Mouse (Mus musculus) midbrain, embryonic 12.5 days (tissue): ENCODE measurements at regions not wholly inside any gene's neighbourhood (a gene's known extent, or its start where the extent isn't known, plus 50 kb on each side); places are given as distances from the start of the nearest gene placed in this dataset.
A peak's percentile ranks its signal among the peaks of the same experiment; 100 is the strongest.

Experiments
- ATAC-seq: fragments of 200-750 bp; cut with Nextera tagmentation; 2 replicates; pipeline ENCODE4 v1.8.0; 2017; ENCODE audit warnings: low read depth, moderate TSS enrichment, moderate library complexity; ENCODE audit not compliant: low FRiP score
- H3K27ac ChIP-seq: fragments of 300-500 bp; sonication (generic); replicated peaks from 2 replicates; pipeline ENCODE4 v1.5.1; 2016; ENCODE audit warnings: mild to moderate bottlenecking
- H3K27me3 ChIP-seq: fragments of 300-500 bp; sonication (generic); 2 replicates; pipeline ENCODE4 v1.6.1; 2016; ENCODE audit warnings: mild to moderate bottlenecking
- H3K36me3 ChIP-seq: fragments of 300-500 bp; sonication (generic); 2 replicates; pipeline ENCODE4 v1.6.1; 2016
- H3K4me1 ChIP-seq: fragments of 300-500 bp; sonication (generic); 2 replicates; pipeline ENCODE4 v1.6.1; 2016
- H3K4me2 ChIP-seq: fragments of 300-500 bp; sonication (generic); replicated peaks from 2 replicates; pipeline ENCODE4 v1.6.1; 2016; ENCODE audit warnings: mild to moderate bottlenecking, moderate library complexity
- H3K4me3 ChIP-seq: fragments of 300-500 bp; sonication (generic); 2 replicates; pipeline ENCODE4 v1.5.1; 2016; ENCODE audit warnings: mild to moderate bottlenecking
- H3K9ac ChIP-seq: fragments of 300-500 bp; sonication (generic); replicated peaks from 2 replicates; pipeline ENCODE4 v1.6.1; 2016; ENCODE audit warnings: mild to moderate bottlenecking, moderate library complexity
- H3K9me3 ChIP-seq: fragments of 300-500 bp; sonication (generic); 2 replicates; pipeline ENCODE4 v1.6.1; 2016; ENCODE audit warnings: mild to moderate bottlenecking
- WGBS: fragments of 180-500 bp; shearing (Covaris S2); methylation state at CpG from one replicate; pipeline ENCODE4 v1.1.7; 2016; 5-methylcytosine and 5-hydroxymethylcytosine counted together

DNA sequence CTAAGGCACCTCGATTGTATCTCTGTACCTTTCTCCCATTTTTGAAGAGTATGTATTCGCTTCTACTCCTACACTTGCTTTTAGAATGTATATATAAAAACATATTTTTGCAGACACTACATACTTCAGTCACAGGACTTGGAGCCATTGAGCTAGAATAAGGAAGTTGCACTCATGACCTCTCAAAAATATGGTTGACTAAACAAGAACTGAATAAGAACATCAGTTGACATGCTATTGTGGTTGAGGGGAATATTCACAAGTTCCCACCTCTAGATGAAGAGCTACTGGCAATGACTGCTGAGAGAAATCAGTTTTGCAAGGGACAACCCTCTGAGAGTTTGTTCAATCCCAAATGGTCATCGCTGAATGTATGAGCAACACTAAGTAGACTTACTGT, 1198.0 kb upstream of the Zeb2 start:
- Histone ChIP-seq H3K9me3 (no peaks in the 10 kb centered on the region), H3K9ac (no peak overlapping the region), H3K4me1 (no peaks in the 10 kb centered on the region), H3K27me3 (no peaks in the 10 kb centered on the region), H3K4me2 (no peak overlapping the region), H3K4me3 (no peak overlapping the region), H3K36me3 (no peaks in the 10 kb centered on the region), H3K27ac (no peak overlapping the region)
- WGBS = 96% methylated on average over 3 of the region's 3 CpGs
- ATAC-seq = no peak

DNA sequence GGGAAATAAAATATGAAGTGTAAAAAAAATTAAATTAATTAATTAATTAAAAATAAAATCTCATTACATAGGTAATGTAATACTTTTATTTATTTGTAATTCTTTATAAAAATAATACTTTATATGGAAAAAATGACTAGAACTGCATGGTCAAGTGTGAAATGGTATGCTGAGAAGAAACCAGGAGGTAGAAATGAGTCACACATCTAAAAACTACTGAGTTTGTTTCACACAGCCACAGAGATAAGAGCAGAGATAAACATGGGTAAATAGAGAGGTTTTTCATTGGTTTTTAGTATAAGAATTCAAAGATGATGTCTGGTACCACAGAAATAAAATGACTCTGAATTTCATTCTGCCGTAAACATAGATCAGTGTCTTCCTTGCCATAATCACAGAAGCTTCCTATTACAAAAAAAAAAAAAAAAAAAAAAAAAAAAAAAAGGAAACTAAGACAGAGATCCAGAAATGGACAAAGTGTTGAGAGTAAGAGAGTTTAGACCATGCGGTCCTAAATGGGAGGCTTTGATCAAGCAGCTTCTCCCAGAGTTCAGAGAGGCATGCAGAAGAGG, 1190.5 kb upstream of the Zeb2 start:
- no peak overlapping the region for H3K4me2 ChIP-seq
- H3K36me3 ChIP-seq = no peaks in the 10 kb centered on the region
- WGBS = 97% methylated on average over 2 of the region's 2 CpGs
- no peaks in the 10 kb centered on the region for H3K9me3 ChIP-seq
- no peak overlapping the region for H3K4me3 ChIP-seq
- H3K27me3 ChIP-seq = no peaks in the 10 kb centered on the region
- ATAC-seq = no peak
- H3K9ac ChIP-seq = no peak overlapping the region
- no peaks in the 10 kb centered on the region for H3K4me1 ChIP-seq
- no peak overlapping the region for H3K27ac ChIP-seq

DNA sequence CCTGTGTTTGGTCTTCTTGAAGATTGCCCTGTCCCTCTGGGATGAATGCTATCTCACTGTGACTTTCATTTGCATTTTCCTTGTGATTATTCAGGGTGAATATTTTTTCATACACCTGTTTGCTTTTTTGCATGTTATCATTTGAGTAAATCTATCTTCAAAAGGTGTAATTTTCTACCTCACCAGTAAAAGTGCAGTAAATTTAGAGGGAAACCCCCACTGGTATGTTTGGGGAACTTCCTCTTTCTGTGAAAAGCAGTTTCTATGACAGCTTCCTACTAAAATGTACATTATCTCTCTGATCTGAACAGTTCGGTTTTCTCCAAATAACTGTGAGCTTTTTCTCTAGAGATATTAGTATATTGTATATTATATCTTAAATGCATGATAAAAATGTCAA, 1185.4 kb upstream of the Zeb2 start:
- H3K9ac ChIP-seq = no peak overlapping the region
- no peak overlapping the region for H3K4me3 ChIP-seq
- H3K27me3 ChIP-seq = no peaks in the 10 kb centered on the region
- 74% methylated on average over 1 of the region's 1 CpGs for WGBS
- no peaks in the 10 kb centered on the region for H3K36me3 ChIP-seq
- no peak overlapping the region for H3K27ac ChIP-seq
- H3K9me3 ChIP-seq = no peaks in the 10 kb centered on the region
- no peak for ATAC-seq
- H3K4me1 ChIP-seq = no peaks in the 10 kb centered on the region
- no peak overlapping the region for H3K4me2 ChIP-seq

DNA sequence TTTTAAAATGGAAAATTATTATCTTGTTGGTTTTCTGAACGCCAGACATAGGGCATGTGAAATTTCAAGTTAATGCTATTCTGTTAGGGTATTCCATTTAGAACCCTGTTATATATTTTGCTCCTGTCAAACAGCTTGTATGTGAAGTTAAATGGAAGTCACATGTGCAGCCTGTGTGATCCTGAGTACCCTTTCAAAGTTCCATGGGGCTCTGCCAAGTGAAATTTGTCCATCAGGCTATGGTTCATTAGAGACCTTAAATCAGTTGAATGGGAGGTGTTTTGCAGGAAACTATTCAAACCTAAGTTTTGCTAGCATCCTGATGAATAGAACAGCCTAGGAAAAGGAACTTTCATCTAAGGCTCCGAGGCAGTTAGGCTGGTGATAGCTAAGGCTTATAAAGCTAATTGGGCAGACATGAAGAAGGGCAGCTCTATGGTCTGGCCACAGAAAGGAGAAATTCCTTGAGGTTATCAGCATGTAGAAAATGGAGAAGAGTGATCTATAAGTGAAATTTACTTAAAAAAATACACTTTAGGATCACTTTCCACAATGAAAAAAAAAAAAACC, 1180.2 kb upstream of the Zeb2 start:
- Histone ChIP-seq H3K4me2 (no peak overlapping the region), H3K27ac (no peak overlapping the region), H3K4me3 (no peak overlapping the region), H3K4me1 (no peaks in the 10 kb centered on the region), H3K9ac (no peak overlapping the region), H3K36me3 (no peaks in the 10 kb centered on the region), H3K9me3 (no peaks in the 10 kb centered on the region), H3K27me3 (no peaks in the 10 kb centered on the region)
- peak; percentile 52; the same call in 1 of the 2 replicates for ATAC-seq
- WGBS = 44% methylated on average over 2 of the region's 2 CpGs

DNA sequence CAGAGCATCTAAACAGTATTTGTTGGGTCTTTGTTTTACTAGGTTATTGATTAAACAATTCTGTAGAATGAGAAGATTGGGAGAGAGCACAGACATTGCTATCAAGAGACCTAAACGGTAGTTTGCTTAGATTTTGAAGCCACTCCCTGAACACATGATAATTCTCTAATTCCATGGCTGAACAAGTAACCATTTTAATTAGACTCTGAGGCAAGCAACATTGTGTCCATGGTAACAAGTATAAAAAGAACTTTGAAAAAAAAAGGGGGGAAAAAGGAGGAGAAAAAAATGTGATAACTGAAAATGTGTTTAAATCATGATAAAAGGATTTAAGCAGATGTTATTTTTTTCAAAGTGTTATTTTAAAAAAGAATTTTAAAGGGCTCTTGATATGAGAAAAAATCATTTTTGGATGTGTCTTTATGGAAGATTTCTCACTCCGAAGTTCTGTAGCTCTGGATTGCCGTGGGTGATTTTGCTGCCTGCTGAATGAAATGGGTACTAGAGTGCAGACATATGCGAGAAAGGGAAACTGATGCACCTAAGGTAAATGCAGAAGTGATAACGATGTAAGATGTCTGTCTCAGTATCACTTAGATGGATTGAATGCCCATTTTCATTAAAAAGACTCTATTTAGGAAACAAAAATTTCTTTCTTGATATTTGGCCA, 1166.9 kb upstream of the Zeb2 start:
- ATAC-seq = no peak
- Histone ChIP-seq H3K4me1 (no peaks in the 10 kb centered on the region), H3K4me2 (no peak overlapping the region), H3K4me3 (no peak overlapping the region), H3K27ac (no peak overlapping the region), H3K36me3 (no peaks in the 10 kb centered on the region), H3K9me3 (no peaks in the 10 kb centered on the region), H3K9ac (no peak overlapping the region), H3K27me3 (no peaks in the 10 kb centered on the region)
- 82% methylated on average over 5 of the region's 5 CpGs for WGBS

DNA sequence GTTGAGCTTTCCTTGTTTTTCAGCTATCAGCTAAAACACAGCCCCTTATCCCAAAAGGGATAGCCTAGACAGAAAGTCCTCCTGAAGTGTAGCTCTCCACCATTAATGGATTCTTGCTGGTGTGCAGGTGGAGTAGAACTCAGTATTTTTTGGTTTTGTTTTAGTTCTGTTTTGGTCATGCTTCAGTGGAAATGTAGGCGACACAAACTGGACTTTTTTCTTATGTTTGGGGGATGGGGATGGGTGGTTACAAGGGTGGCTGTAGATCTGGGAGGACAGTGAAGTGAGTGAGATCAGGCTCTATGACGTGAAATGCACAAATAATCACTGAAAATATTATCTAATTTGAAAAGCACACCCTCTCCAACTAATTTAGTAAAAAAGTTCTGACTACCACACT, 1163.6 kb upstream of the Zeb2 start:
- H3K9me3 ChIP-seq = no peaks in the 10 kb centered on the region
- no peaks in the 10 kb centered on the region for H3K36me3 ChIP-seq
- no peak for ATAC-seq
- no peak overlapping the region for H3K27ac ChIP-seq
- WGBS = 76% methylated on average over 2 of the region's 2 CpGs
- no peaks in the 10 kb centered on the region for H3K4me1 ChIP-seq
- H3K9ac ChIP-seq = no peak overlapping the region
- H3K4me3 ChIP-seq = no peak overlapping the region
- H3K27me3 ChIP-seq = no peaks in the 10 kb centered on the region
- H3K4me2 ChIP-seq = no peak overlapping the region

DNA sequence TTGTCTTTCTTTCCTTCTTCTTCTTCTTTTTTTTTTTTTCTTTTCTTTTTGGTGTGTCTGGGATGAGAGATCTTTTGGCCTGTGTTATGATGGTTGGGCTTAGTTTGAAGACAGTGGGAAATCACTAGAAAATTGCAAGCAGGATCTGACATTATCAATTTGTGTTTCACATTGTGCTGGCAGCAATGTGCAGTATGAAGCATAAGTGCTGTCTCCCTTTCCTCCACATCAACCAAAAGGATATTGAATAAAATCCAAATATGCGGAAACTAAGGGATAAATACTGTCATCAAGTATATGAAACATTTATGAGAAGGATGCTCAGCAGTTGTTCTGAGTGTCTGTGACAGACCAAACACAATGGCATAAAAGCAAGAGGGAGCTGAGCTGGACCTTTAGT, 1144.4 kb upstream of the Zeb2 start:
- WGBS = 92% methylated on average over 1 of the region's 1 CpGs
- Histone ChIP-seq H3K9me3 (no peaks in the 10 kb centered on the region), H3K27me3 (no peaks in the 10 kb centered on the region), H3K4me1 (no peaks in the 10 kb centered on the region), H3K27ac (no peak overlapping the region), H3K36me3 (no peaks in the 10 kb centered on the region), H3K4me2 (no peak overlapping the region), H3K9ac (no peak overlapping the region), H3K4me3 (no peak overlapping the region)
- ATAC-seq = no peak

DNA sequence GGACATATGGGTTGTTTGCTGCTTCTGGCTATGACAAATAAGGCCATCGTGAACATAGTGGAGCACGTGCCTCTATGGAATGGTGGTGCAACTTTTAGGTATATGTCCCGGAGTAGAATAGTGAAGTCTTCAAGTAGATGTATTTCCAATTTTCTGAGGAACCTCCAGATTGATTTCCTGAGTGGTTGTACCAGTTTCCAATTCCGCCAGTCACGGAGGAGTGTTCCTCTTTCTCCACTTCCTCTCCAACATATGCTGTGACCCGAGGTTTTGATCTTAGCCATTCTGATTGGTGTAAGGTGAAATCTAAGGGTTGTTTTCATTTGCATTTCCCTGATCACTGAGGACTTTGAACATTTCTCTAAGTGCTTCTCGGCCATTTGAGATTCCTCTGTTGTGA, 1134.4 kb upstream of the Zeb2 start:
- no peak overlapping the region for H3K4me2 ChIP-seq
- H3K36me3 ChIP-seq = no peaks in the 10 kb centered on the region
- 90% methylated on average over 7 of the region's 7 CpGs for WGBS
- no peaks in the 10 kb centered on the region for H3K27me3 ChIP-seq
- no peaks in the 10 kb centered on the region for H3K9me3 ChIP-seq
- H3K4me3 ChIP-seq = no peak overlapping the region
- no peak for ATAC-seq
- no peaks in the 10 kb centered on the region for H3K4me1 ChIP-seq
- no peak overlapping the region for H3K27ac ChIP-seq
- H3K9ac ChIP-seq = no peak overlapping the region

DNA sequence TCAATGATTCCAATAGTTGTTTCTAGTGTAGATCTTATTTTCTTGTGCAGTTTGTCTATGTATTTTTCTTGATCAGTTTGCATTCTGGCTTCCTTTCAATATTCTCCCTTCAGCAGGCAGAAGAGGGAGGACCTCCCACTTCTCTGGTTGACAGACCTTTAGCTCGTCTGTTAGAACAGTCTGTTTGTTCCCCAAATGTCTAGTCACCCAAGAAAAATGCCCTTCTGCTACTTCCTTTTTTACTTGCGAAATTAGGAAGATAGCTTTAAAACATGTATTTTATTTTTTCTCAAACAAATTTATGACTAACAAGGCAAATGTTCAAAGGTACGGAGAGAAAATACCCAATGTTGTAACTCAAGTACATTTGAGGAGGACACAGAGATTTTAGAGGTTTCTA, 1128.5 kb upstream of the Zeb2 start:
- no peak overlapping the region for H3K4me2 ChIP-seq
- H3K9me3 ChIP-seq = no peaks in the 10 kb centered on the region
- ATAC-seq = no peak
- no peak overlapping the region for H3K4me3 ChIP-seq
- H3K4me1 ChIP-seq = no peaks in the 10 kb centered on the region
- no peak overlapping the region for H3K27ac ChIP-seq
- H3K36me3 ChIP-seq = no peaks in the 10 kb centered on the region
- no peak overlapping the region for H3K9ac ChIP-seq
- 74% methylated on average over 3 of the region's 3 CpGs for WGBS
- H3K27me3 ChIP-seq = no peaks in the 10 kb centered on the region

DNA sequence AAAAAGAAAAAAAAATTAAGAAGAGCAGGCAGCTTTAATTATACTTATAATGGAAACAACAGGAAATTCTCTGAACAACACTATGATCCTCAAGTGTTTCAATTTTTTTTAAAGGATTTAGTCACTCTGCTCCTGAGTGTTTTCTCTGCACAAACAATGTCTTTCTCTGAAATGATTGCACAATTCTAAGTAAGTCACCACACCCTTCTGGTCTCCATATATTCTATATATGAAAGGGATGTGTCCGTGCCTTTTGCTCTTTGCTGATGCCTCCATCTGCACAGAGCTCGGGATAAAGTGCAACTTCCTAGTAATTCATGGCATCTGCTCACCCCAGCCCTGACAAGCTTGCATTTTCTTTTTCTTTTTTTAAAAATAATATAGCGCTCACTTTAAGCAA, 1127.5 kb upstream of the Zeb2 start:
- H3K27me3 ChIP-seq = no peaks in the 10 kb centered on the region
- ATAC-seq = no peak
- H3K4me2 ChIP-seq = no peak overlapping the region
- no peaks in the 10 kb centered on the region for H3K4me1 ChIP-seq
- H3K9me3 ChIP-seq = no peaks in the 10 kb centered on the region
- no peak overlapping the region for H3K9ac ChIP-seq
- WGBS = 85% methylated on average over 3 of the region's 3 CpGs
- H3K27ac ChIP-seq = no peak overlapping the region
- H3K36me3 ChIP-seq = no peaks in the 10 kb centered on the region
- H3K4me3 ChIP-seq = no peak overlapping the region

DNA sequence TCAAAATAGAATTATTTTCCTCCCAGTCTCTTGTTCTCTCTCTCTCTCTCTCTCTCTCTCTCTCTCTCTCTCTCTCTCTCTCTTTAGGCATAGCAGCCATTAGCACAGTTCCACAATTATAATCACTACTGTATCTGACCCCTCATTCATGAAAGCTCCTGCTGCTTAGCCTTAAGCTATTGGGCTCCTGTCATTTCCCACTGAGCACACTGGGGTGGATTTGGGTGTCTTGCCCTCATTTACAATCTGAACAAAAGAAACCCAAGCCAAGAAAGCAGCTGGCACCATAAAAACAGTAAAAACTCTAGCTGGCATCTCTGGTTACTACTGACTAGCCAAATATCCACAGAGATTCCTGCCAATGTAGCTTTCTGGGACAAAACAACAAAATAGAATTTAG, 1125.6 kb upstream of the Zeb2 start:
- Histone ChIP-seq H3K4me2 (no peak overlapping the region), H3K27ac (no peak overlapping the region), H3K27me3 (no peaks in the 10 kb centered on the region), H3K9ac (no peak overlapping the region), H3K9me3 (no peaks in the 10 kb centered on the region), H3K36me3 (no peaks in the 10 kb centered on the region), H3K4me1 (no peaks in the 10 kb centered on the region), H3K4me3 (no peak overlapping the region)
- ATAC-seq = no peak

DNA sequence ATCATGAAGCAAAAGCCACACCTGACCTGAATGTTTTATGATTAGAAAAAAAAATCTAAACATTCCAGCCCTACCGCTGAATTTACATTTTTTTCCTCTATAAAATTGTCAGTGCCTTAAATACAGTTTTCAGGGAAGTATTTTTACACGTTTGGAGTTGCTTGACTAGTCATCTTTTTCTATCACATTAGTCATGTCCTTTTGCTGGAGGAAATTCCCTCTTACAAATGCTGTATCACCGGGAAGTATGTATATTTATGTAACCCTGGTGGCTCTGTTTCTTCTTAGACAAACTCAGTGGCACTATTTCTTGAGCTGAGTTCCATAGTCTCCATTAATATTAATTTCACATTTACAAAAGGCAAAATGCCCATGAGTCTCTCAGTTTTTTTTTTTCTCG, 1122.7 kb upstream of the Zeb2 start:
- Histone ChIP-seq H3K27me3 (no peaks in the 10 kb centered on the region), H3K36me3 (no peaks in the 10 kb centered on the region), H3K27ac (no peak overlapping the region), H3K4me1 (no peaks in the 10 kb centered on the region), H3K9me3 (no peaks in the 10 kb centered on the region), H3K9ac (no peak overlapping the region), H3K4me3 (no peak overlapping the region), H3K4me2 (no peak overlapping the region)
- WGBS = 77% methylated on average over 4 of the region's 4 CpGs
- ATAC-seq = no peak
